Mouse (Mus musculus) right cerebral cortex, postnatal 36 days (tissue): ENCODE results near the gene Rbfox1.
A peak's percentile ranks its signal among the peaks of the same experiment; 100 is the strongest.

Experiments used
- DNase-seq, 2 experiments: peaks; one replicate each; pipeline ENCODE4 v3.0.0; 2022; ENCODE audit warnings: low spot score in 2 of 2, mixed read lengths in 1 of 2

Gene Rbfox1

DNA sequence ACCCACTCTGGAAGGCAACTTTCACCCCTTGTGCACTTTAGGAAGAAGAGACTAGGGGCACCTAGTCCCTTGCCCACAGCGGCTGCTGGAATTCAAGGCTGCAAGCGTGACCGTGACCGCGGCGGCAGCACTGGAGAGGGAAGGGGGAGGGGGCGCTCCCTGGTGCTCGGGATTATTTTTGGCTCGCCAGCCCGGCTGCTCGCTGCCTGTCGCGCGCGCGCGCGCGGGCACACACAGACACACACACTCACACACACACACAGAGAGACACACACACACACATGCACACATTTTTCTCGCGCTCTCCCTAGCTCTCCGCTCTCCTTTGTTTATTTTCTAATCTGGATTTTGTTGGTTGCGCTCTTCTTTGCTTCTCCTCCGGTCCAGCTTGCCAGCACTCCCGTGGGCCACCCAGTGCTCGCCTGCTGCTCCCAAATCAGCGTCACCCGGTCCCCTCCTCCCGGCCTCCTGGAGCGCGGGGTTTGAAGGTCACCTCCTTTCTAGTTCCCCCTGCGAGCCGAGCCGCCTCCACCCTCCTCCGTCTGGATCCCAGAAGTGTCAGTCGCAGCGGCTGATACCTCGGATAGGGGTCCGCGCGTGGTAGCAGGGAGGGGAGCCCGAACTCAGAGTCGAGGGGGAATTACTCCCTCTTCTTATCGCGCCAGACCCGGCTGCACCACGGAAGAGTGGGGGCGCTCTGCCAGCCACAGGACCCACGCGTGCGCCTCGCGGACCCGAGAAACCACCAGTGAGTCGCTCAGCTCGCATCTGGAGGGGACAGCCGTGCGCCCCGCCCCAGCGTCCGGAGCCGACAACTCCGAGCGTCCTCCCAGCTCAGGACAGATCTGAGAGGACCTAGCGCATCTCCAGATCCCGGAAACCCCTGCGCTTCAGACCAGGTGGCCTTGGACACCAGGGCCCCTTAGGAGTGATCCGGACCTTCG lies at the start of gene Rbfox1:
TSS of gene Rbfox1 (plus strand) at position 610 of the 944 bp plus-strand sequence.
- DNase-seq, result peak; percentile 51 to 59

DNA sequence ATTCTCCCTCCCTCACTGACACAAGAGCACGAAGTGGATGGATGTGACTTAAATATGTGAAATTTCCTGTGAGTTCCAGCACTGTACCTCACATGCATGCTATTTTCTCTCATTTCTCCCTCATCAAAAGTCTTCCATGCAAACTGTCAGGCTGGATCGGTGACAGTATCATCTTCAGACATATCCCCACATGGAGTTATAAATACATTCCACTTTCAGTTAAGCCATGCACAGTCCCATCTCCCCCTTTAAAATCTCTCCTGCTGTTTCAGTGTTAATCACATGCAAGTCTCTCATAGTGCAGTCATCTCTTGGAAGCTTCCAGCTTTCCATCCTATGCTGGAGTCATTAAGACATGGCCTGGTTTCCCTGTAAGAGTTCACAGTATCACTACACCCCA lies 48.4 kb upstream of the Rbfox1 start:
- DNase-seq, result no peak

DNA sequence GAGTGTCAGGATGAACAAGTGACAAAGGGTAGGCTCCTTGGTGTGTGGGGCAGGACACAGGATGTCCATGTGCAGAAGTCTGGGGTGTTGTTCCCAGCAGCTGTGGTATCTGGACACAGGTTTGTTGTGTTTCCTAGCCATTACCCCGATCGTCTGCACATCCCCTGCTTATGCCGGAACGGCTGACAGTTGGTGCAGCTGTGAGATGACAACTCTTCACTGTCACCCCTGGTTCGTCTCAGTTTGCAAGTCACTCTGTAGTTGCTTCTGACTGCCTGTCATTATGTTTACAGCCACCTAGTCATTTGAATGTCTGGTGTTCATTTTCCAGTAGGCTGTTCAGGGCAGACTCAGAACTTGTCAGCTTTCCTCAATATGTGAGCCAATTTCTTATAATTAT lies 44.0 kb upstream of the Rbfox1 start:
- DNase-seq, result no peak

DNA sequence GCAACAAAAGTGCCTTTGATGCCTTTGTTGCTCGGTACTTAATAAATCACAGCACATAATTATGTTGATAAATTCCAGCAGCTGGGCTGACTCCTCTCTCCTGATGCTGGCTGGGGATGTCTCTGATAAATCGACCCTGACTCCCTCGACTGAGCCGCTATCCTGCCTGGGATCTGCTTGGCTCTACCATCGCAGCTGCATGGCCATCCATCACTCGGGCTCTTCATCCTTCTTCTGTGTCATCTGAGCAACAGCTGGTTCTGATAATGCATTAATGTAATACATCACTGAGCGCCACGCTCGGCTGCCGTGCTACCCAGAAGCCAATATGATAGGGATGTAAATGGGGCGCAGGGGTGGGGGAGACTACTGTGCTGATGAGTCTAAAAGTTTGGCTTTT lies 39.5 kb upstream of the Rbfox1 start:
- DNase-seq, result no peak

DNA sequence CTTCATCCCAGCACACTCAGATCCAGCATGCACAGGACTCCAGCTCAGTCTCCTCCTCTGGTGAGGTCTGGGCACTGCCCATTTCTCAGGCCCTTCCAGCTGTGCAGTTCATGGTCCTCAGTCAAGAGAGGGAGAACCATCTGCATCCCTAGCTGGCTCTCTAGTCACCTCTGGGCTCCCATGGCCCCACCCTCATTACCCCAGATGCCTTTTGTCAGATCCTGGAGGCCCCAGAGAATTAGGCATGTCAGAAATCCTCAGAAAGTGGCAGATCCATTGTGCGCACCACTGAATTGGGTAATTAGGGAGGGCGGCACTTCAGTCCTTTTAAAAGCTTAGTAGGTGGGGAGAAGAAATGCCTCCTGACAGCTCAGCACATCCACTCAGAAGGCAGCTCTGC lies 32.1 kb upstream of the Rbfox1 start:
- no peak for DNase-seq

DNA sequence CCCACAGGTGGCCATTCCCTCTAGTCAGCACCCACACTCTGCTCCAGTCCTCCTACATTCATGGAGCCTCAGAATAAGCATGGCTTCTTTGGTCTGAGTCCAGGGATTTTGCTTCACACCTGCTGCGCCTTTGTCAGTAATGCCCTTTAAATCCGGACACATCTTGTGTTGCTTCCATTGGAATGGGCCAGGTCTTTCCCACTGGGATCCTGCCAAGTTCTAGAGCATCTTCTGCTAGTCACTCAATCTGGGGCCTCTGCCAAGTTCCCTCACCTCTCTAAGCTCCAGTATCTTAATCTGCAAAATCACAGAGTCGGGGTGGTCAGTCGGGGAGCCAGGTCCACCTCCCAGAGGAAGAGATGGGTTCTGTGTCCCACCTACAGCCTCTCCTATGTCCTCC lies 20.8 kb upstream of the Rbfox1 start:
- no peak for DNase-seq

DNA sequence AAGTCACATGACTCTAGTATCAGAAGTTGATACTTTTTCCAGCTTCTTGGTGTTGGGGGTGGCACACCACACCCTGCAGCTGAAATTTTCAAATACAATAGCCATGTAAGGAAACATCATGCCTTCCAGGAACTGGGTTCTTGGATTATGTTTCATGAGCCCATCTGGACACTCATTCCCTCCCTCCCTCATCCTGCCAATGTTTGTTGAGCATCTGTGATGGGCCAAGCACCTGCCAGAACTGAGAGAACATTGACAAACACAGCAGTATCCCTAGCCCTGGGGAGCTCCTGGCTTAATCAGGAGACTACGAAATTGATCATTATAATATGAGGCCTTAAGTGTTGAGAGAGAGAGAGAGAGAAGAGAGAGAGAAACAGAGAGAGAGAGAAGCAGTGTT lies 18.2 kb upstream of the Rbfox1 start:
- no peak for DNase-seq

DNA sequence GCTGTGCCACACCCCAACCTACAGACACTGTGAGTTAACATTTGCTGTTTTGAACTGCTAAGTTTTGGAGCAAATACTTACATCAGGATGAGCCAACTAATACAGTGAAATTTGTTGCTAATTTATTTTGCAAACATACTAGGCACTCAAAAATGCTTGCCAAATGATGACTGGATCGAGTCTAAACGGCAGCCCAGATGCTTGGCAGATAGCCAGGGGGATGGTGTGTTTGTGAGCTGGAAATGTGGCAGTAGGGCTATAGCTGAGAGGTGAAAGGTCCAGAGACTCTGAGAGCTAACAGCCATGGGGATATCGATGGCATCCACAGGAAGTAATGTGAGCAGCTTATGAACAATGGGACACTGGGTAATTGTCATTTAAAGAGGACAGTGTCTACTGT lies 14.8 kb upstream of the Rbfox1 start:
- no peak for DNase-seq

DNA sequence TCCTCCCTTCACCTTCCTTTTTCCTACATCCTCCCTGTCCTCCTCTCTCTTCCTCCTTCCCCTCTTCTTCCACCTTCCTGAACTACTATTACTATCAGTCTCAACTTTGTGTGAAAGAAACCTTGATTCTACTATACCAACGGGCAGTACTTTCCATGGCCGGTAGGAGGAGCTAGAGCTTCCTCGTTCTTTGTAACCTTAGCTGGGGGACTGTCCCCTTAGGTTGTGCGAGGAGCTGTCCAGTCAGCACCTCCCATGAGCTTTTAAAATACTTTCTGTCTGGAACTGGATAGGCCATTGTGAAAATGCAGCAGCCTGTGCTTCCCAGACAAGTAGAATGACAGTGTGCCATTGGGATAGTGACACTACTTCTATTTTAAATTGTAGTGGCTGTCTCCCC lies 3.3 kb upstream of the Rbfox1 start:
- no peak for DNase-seq

DNA sequence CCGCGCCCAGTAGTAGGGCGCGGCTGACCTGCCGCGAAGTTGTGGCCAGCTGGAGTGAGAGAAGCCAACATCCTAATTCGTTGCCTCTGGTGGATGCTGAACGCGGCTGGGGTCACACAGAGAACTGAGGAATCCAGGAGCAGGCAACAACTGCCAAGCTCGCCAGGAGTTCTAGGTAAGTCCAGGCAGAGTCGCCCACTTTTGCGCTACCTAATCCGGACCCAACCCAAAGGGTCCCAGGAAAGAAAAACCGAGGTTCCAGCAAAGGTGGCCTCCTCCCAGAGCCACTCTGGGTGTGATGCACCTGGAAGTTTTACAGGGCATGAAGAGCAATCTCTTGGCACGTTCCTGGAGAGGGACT lies 515 bp downstream of the Rbfox1 start:
- no peak for DNase-seq

DNA sequence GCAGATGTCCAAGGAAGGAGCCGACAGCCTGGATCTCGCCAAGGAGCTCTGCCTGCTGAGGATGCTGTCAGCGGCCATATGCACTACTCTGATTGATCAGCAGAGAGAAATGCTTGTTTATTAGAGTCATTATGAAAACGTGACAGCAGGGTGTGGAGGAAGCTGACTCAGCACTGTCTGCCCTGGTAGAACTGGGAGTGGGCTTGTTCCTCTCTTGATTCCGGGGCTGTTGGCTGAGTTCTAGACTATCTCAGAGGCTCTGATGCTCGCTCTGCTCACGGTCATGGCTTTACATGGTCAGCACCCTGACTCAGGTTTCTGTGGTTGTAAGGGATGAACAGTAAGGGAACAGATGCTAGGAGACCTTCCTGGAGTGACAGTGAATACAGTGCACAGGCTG lies 10.4 kb downstream of the Rbfox1 start:
- DNase-seq, result no peak

DNA sequence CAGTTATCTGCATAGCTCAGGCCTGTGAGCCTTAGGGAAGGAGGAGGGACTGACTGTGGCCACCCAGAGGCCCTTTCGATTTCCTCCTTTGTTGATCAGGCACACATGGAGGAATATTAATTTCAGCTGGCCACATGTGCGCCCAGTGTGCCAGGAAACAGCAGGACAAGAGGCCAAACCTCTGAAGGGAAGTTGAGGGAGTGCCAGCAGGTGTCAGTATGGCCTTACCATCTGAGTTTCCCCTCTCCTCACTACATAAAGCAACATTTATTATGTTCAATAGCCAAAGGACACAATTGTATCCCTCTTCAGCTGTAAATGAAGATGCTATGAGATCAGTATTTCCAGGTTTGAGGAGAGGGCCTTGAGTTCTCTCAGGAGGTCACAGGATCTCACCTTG lies 13.2 kb downstream of the Rbfox1 start:
- no peak for DNase-seq

DNA sequence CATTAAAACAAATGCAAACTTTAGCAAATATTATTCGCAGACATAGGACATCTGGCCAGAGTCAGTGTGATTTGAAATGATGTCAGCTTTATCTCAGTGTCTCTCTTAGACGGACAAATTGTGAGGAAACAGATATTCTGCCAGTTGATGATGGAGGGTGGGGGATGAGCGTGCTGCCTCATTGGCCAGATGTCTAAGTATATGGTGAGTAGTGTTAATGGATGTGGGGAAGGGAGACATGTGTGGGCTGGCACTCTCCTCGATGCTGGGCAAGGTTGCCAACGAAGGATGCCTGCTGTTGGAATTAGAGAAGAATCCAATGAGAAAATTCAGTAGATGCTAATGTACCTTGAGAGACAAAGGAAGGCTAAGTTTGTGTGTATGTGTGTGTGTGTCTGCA lies 25.6 kb downstream of the Rbfox1 start:
- DNase-seq, result no peak

DNA sequence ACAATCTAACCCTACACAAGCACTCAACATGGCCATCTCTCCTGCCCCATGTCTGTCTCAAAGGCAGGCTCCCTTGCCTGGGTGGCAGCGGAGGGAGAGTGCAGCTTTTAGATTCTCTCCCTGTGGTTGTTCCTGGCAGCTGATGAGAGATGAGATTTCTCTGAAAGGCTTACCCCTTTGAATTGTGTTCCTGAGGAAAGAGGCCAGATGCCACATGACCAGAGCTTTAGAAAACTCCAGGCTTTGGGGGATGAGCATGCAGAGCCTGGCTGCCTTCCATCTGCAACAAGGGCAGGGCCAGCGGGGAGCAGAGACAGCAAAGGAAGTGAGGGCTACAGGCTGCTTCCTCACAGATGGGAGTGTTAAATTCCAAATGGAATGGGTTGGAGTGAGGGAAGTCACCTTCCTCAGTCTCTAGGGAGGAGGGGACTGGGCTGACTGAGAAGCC lies 26.7 kb downstream of the Rbfox1 start:
- DNase-seq, result peak; percentile 46 to 61

DNA sequence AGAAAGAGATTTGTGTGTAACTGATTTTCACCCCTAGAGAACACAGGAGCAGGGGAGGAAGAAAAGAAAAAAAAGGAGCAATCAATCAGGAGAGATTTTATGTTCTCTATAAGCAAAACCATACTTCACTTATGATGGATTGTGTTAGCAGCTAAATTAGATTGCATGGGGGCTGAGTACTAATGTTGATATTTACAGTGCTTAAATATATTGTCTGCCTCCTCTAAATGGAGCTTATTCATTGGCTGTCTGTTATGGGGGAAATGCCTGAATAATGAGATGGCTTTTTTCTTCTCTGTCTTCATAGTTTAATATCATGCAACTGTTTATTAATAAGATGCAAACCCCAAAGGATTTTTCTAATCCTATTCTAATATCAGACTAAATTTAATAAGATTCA lies 32.8 kb downstream of the Rbfox1 start:
- no peak for DNase-seq

DNA sequence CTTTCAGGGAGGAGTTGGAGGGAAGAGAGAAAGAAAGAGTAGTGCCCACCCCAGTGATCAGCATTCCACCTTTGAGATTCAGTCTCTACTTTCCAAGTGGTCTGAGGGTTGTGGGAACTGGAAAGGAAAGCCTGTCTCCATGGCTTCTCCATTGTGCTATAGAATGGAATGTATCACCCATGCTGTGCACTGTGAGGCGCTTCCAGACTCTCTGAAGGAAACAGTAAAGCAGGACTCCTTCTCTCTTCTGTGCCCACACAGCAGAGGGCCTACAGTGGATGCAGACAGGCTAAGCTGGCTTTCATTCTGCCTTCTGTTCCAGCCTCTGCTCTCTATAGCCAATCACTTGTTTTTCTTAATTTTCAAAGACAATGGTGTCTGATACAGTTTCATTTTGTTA lies 41.8 kb downstream of the Rbfox1 start:
- no peak for DNase-seq

DNA sequence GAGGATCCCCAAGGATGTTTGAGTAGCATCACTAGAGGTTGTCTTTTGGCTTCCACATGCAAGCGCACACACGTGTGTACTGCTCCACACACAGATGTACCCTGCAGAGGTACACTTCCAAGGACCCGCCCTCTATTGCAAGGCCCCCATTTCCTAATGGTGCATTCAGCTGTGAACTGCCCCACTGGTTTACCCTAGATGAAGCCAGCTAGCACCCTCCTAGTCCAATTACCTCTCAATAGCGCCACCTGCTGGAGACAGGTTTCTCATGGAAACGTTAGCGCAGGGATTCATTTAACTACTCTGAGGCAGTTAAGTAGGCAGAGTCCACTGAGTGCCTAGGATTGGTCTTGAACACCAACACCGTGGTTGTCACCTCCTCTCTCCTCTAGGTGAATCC lies 46.5 kb downstream of the Rbfox1 start:
- DNase-seq, result peak; percentile 67 to 71

DNA sequence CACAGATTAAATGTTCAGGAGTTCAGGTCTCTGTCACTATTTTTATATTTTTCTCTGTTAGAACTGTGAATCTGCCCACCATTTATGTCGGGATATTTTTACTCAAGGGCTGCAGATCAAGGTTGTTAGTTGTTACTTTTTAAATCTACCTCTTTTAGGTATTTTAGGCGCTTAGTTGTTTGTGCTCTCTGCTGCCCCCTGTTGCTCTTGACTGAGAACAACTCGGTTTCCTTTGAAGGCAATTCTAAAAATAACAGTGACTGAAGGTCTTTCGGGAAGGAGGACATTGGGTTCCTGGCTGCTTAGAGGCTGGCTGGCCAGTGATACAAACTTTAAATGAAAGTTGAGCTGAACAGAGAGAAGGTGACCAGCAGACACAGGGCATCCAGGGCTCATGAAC lies 54.9 kb downstream of the Rbfox1 start:
- no peak for DNase-seq

DNA sequence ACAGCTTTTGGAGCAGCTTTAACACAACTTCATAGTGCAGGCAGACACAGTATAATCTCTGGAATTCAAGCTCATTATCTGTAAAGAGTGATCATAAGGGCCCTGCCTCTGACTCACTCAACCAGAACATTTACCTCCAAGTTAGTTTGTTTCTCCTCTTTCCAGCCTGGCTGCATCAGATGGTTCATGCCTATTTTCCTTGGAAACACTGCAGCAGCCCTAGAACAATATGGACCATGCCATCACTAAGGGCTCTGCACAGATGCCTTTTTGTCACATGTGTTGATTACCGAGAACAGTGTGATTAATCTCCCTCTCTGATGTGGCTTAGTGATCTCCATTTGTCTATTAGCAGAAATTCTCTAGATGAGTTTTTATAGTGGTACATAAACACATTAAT lies 60.5 kb downstream of the Rbfox1 start:
- DNase-seq, result no peak

DNA sequence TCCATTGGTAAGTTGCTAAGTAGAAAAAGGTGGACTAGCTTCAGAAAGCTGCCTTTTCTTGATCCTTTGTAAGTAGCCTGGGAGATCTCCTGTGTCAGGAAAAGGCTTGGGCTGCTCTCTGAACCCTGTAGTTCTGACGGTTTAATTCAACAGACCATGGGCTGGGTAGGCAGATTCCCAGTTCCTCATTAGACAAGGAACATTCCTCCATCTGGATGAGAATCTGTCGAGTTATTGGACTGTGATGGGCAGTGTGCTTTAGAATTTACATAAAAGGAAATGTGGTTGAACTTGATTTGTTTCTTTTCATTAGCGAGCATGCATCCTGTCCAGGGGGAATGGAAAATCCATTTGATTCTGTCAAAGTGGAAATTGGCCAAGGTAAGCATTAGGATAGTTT lies 68.0 kb downstream of the Rbfox1 start:
- DNase-seq, result no peak

DNA sequence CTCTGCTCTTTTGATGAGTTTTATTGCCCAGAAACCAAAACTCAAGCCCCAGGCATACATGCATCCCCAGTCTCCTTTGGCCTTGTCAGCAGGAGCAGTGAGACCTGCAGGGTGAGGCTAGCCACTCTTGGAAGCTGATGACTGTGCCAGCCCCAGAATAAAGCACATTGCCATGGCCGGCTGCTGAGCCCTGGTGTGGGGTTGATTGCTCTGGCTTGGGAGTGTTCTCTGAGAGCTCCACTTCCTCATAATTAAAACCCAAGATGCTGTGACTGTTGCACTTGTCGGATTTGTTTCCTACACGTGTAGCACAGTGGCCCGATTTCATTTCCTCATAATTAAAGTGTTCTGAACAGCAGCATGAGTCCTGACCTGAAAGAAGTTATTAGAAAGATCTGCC lies 72.3 kb downstream of the Rbfox1 start:
- no peak for DNase-seq

DNA sequence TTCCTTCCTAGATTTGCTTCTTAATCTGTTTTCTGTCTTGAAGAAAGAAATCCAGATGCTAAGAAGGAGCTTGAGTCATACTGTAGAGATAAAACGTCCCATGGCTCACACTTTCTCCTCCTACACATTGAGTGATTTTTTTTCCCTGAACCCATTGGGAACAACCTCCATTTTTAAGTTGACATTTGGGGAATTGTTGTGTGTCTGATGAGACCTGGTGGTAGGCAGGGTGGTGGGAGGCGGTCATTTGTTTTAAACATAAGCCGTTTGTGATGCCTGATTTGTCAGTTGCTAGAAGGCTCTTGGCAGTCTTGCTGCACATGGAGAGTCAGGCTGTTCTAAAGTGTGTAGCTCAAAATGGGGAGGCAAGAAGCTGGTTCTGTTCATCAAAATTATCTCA lies 76.6 kb downstream of the Rbfox1 start:
- DNase-seq, result peak; percentile 49 to 70

DNA sequence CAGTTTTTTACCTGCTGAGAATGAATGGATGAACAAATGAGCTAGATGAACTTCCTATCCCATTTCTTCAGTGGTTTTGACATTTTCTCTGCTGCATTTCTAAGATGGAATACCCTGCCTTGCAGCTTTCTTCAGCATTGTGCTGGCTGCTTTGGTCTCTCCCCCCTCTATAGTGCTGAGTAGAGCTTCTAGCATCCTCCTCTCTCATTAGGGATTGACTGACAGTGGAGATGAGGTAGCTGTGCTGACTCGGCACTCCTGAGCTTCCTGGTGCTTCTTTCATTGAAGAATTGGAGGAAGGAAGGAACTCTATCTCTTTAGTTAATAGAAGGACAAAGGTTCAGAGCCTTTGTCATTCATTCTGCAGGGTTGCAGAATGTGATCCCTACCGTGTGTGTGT lies 89.0 kb downstream of the Rbfox1 start:
- DNase-seq, result no peak
